Mouse (Mus musculus) testis, adult 2 months (tissue): ENCODE results near the gene Sugct.

Experiments used
- CTCF ChIP-seq: fragments of 200-500 bp; IDR thresholded peaks from 2 replicates; pipeline ENCODE4 v1.5.1; 2012; ENCODE audit warnings: low read depth, mild to moderate bottlenecking, inconsistent platforms, low read length, moderate library complexity; ENCODE audit not compliant: control insufficient read depth, insufficient read depth, insufficient replicate concordance
- POLR2A ChIP-seq: fragments of 200-500 bp; IDR thresholded peaks from 2 replicates; pipeline ENCODE4 v1.6.1; 2012; ENCODE audit warnings: low read depth, mild to moderate bottlenecking, inconsistent platforms, low read length, moderate library complexity; ENCODE audit not compliant: control insufficient read depth

GRCm38 (mm10) chr13:17056650-17057049 lies 638.7 kb downstream of the Sugct start:
- no peak for TF ChIP-seq POLR2A
- no peak for TF ChIP-seq CTCF
